Mouse (Mus musculus) kidney, embryonic 15.5 days (tissue): ENCODE data around the gene Rnf224. TPM values are rescaled to one million over a fixed set of nuclear protein-coding genes. Genes with fewer than 3 reads are reported as not detected.

Experiments
- ATAC-seq: fragments of 200-750 bp; cut with Nextera tagmentation; replicated peaks from 2 replicates; pipeline ENCODE4 v1.8.0; 2017; ENCODE audit warnings: moderate TSS enrichment; ENCODE audit not compliant: low FRiP score
- H3K27ac ChIP-seq: fragments of 300-500 bp; sonication (generic); 2 replicates; pipeline ENCODE4 v1.5.1; 2015; ENCODE audit warnings: mild to moderate bottlenecking, inconsistent platforms
- H3K27me3 ChIP-seq: fragments of 300-500 bp; sonication (generic); 2 replicates; pipeline ENCODE4 v1.6.1; 2015; ENCODE audit warnings: inconsistent platforms
- H3K36me3 ChIP-seq: fragments of 300-500 bp; sonication (generic); 2 replicates; pipeline ENCODE4 v1.6.1; 2015; ENCODE audit warnings: inconsistent platforms
- H3K4me1 ChIP-seq: fragments of 300-500 bp; sonication (generic); 2 replicates; pipeline ENCODE4 v1.6.1; 2015; ENCODE audit warnings: inconsistent platforms
- H3K4me2 ChIP-seq: fragments of 300-500 bp; sonication (generic); 2 replicates; pipeline ENCODE4 v1.6.1; 2015; ENCODE audit warnings: moderate library complexity, mild to moderate bottlenecking, inconsistent platforms
- H3K4me3 ChIP-seq: fragments of 300-500 bp; sonication (generic); replicated peaks from 2 replicates; pipeline ENCODE4 v1.5.1; 2015; ENCODE audit warnings: mild to moderate bottlenecking, inconsistent platforms
- H3K9ac ChIP-seq: fragments of 300-500 bp; sonication (generic); 2 replicates; pipeline ENCODE4 v1.6.1; 2015; ENCODE audit warnings: mild to moderate bottlenecking, inconsistent platforms
- H3K9me3 ChIP-seq: fragments of 300-500 bp; sonication (generic); replicated peaks from 2 replicates; pipeline ENCODE4 v1.6.1; 2016; ENCODE audit warnings: inconsistent platforms
- WGBS: fragments of 180-500 bp; shearing (Covaris S2); methylation state at CpG from one replicate; pipeline ENCODE4 v1.1.7; 2015; ENCODE audit warnings: mixed read lengths; 5-methylcytosine and 5-hydroxymethylcytosine counted together
- polyA plus RNA-seq: library from polyadenylated mRNA; unstranded; fragments of >200 nt; fragmentation: Nextera tagmentation; extraction: Ambion mirVana; gene quantifications from 2 replicates; pipeline ENCODE4 v1.2.1, GENCODE M21; 2015

Rnf224 gene
- polyA plus RNA-seq, 1 experiment from 2014 or later, result 0.31 TPM

DNA sequence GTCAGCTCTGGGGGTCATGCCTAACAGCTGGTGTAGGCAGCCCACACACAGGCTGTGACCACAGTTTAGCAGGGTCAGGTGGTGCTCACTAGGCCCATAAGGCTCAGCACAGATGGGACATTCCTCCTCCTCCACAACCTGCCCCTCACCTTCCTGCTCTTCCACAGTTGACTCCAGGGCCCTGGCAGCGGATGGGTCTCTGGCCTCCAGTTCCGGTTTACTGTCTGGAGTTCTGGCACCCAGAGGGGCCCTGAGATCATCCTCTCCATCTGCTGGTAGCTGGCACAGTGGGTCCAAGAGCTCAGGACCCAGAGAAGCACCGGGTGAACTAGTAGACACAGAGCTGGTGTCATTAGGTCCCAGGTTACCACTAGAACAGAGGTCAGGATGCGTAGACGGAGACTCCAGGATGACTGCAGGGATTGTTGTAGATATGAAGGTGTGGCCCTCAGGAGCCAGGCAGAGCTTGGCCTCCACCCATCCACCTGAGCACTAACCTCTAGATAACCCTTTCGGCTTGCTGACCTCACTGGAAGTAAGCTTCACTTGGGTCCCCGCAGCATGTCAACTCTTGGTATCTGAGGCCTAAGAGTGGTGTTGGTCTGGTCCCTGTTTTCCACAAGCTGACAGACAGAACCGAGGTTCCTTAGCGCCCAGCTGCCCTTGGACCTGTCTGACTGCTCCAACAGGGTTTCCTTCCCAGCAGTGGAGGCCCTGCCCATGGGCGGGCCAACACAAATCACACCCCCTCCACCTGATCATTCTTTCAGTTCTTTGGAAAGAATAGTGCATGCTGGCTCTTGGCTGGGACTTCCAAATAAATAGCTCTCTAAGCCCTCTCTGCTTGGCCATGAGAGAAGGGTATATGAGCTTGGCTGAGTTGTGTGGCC is 9.8 kb upstream of the Rnf224 start, which contains the start of gene AL732309.1:
Gene AL732309.1 (minus strand): TSS at position 681 of the 890 bp plus-strand sequence.
- Histone ChIP-seq H3K4me3 (no peak within 1 kb of the TSS), H3K27ac (no peak within 1 kb of the TSS), H3K9ac (no peak within 1 kb of the TSS), H3K4me1 (peaks cover 19% of the 10 kb centered on the region), H3K4me2 (no peak within 1 kb of the TSS), H3K9me3 (no peaks in the 10 kb centered on the region), H3K27me3 (peaks cover 23% of the 10 kb centered on the region), H3K36me3 (peaks cover 54% of the 10 kb centered on the region)
- WGBS, result 85% methylated on average over 10 of the region's 10 CpGs
- ATAC-seq, result no peak

DNA sequence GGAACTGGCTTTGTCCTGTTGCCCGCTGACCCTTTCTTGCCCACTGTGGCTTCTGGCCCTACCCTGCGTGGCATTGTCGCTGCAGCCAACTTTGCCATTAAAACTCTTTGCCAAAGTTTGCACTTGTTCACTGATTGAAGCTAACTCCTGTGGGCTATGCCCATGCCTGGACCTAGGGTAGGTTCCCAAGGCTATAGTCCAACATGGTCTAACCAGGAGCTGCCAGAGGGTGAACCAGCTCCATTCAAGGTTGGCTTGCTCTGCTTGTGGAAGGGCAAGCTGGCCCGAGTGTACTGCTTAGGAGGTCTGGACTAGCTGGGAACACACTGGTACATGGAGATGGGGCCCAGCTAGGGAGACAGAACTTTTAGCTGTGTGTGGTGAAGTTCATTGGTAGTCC is 7.6 kb upstream of the Rnf224 start:
- Histone ChIP-seq H3K27me3 (peaks cover 28% of the 10 kb centered on the region), H3K27ac (no peak overlapping the region), H3K4me1 (peaks cover 33% of the 10 kb centered on the region), H3K36me3 (peaks cover 32% of the 10 kb centered on the region), H3K9me3 (no peaks in the 10 kb centered on the region), H3K4me2 (no peak overlapping the region), H3K9ac (no peak overlapping the region), H3K4me3 (no peak overlapping the region)
- ATAC-seq, result no peak
- WGBS, result 89% methylated on average over 4 of the region's 4 CpGs

- WGBS, result 79% methylated on average over 8 of the region's 8 CpGs
- ATAC-seq, result no peak
- peak overlapping the region; percentile 99; the same call in 1 of the 2 replicates for H3K4me2 ChIP-seq
- no peaks in the 10 kb centered on the region for H3K9me3 ChIP-seq
- H3K27me3 ChIP-seq, result peaks cover 28% of the 10 kb centered on the region
- H3K27ac ChIP-seq, result no peak overlapping the region
- H3K4me3 ChIP-seq, result peak overlapping the region; percentile 62; the same call in 1 of the 2 replicates
- H3K36me3 ChIP-seq, result peaks cover 25% of the 10 kb centered on the region
- peak overlapping the region; percentile 63; the same call in 1 of the 2 replicates for H3K9ac ChIP-seq
- peaks cover 33% of the 10 kb centered on the region for H3K4me1 ChIP-seq
Measured at GRCm38 (mm10) chr2:25243342-25243741, 6.8 kb upstream of the Rnf224 start.

- WGBS, result 0% methylated on average over 53 of the region's 59 CpGs
- peak within 1 kb of the TSS; percentile 63 for H3K9ac ChIP-seq
- peak within 1 kb of the TSS; percentile 78 for H3K27ac ChIP-seq
- H3K27me3 ChIP-seq, result peaks cover 28% of the 10 kb centered on the region
- H3K36me3 ChIP-seq, result peaks cover 13% of the 10 kb centered on the region
- H3K4me1 ChIP-seq, result peaks cover 33% of the 10 kb centered on the region
- no peaks in the 10 kb centered on the region for H3K9me3 ChIP-seq
- peak within 1 kb of the TSS; percentile 62 for H3K4me3 ChIP-seq
- ATAC-seq, result no peak
- peak within 1 kb of the TSS; percentile 99 for H3K4me2 ChIP-seq
Measured at GRCm38 (mm10) chr2:25242101-25242506, 5.5 kb upstream of the Rnf224 start, which contains the start of the genes Rnf208 and Cysrt1. Gene Rnf208, plus strand, starts transcription at chr2:25242255. Gene Cysrt1, minus strand, starts transcription at chr2:25242452.

DNA sequence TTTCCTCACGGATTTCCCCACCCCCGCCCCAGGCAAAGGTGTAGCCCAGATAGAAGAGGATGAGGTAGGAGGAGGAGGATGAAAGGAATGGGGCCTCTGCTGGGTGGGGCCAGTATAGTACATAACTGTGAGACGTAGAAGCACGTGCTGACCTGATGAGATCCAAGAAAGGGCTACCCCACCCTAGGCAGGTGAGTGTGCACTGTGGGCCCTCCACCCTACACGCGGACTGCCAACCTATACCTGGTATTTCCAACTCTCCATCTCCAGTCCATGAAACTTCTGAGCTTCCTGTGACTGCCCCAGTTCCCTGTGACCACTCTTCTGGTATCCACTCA is 4.8 kb upstream of the Rnf224 start:
- peak; percentile 19 for ATAC-seq
- 18% methylated on average over 6 of the region's 6 CpGs for WGBS

GRCm38 (mm10) chr2:25240723-25241437 is 4.3 kb upstream of the Rnf224 start:
- Histone ChIP-seq H3K27me3 (peaks cover 28% of the 10 kb centered on the region), H3K27ac (peak overlapping the region; percentile 78), H3K4me3 (peak overlapping the region; percentile 62), H3K9ac (peak overlapping the region; percentile 32), H3K4me2 (peak overlapping the region; percentile 99), H3K4me1 (peaks cover 38% of the 10 kb centered on the region), H3K36me3 (peaks cover under 1% of the 10 kb centered on the region; the same call in 1 of the 2 replicates), H3K9me3 (no peaks in the 10 kb centered on the region)
- ATAC-seq, result peak; percentile 85
- WGBS, result 1% methylated on average over 29 of the region's 29 CpGs

More for the DNA sequence above, 4.8 kb upstream of the Rnf224 start:
- Histone ChIP-seq H3K9me3 (no peaks in the 10 kb centered on the region), H3K4me3 (peak overlapping the region; percentile 62), H3K27ac (peak overlapping the region; percentile 78), H3K4me2 (peak overlapping the region; percentile 99), H3K27me3 (peaks cover 28% of the 10 kb centered on the region), H3K4me1 (peaks cover 36% of the 10 kb centered on the region), H3K36me3 (peaks cover 6% of the 10 kb centered on the region), H3K9ac (no peak overlapping the region)

GRCm38 (mm10) chr2:25240310-25240709 is 3.7 kb upstream of the Rnf224 start:
- Histone ChIP-seq H3K27ac (peak overlapping the region; percentile 78), H3K4me2 (peak overlapping the region; percentile 99), H3K36me3 (no peaks in the 10 kb centered on the region; the same call in 1 of the 2 replicates), H3K4me1 (peaks cover 38% of the 10 kb centered on the region), H3K4me3 (peak overlapping the region; percentile 62), H3K9ac (peak overlapping the region; percentile 32), H3K27me3 (peaks cover 28% of the 10 kb centered on the region), H3K9me3 (no peaks in the 10 kb centered on the region)
- WGBS, result 46% methylated on average over 8 of the region's 8 CpGs
- ATAC-seq, result no peak; the same call in 1 of the 2 replicates

- ATAC-seq, result no peak
- no peak overlapping the region for H3K4me3 ChIP-seq
- whole genome bisulfite sequencing, result 79% methylated on average over 3 of the region's 3 CpGs
Measured at GRCm38 (mm10) chr2:25239766-25240165, 3.2 kb upstream of the Rnf224 start.

DNA sequence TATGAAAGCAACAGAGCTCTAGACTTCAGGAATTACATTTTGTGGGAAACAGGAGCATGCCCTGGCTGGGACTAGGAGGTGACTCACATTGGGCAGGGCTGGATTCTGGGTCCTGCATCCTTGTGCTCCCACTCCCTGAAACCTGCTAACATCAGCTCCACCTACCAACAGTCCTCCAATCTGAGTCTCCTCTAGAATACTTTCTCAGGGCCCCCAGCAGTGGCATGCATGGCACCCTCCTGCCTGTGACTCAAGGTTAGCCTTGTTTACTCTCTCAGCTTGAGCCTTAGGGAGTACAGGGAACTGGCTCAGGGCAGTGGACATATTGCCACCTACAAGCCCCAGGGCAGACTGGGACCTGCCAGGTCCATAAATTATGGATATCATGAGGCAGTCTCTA is 1.5 kb upstream of the Rnf224 start:
- Histone ChIP-seq H3K36me3 (no peaks in the 10 kb centered on the region), H3K9ac (no peak overlapping the region), H3K27ac (no peak overlapping the region), H3K27me3 (peaks cover 22% of the 10 kb centered on the region), H3K4me2 (no peak overlapping the region), H3K4me3 (no peak overlapping the region), H3K4me1 (peaks cover 39% of the 10 kb centered on the region), H3K9me3 (no peaks in the 10 kb centered on the region)
- no peak for ATAC-seq

More at GRCm38 (mm10) chr2:25239766-25240165, 3.2 kb upstream of the Rnf224 start:
- H3K27me3 ChIP-seq, result peaks cover 28% of the 10 kb centered on the region
- no peak overlapping the region for H3K4me2 ChIP-seq
- peaks cover 38% of the 10 kb centered on the region for H3K4me1 ChIP-seq
- no peaks in the 10 kb centered on the region for H3K36me3 ChIP-seq
- H3K27ac ChIP-seq, result no peak overlapping the region
- no peak overlapping the region for H3K9ac ChIP-seq
- H3K9me3 ChIP-seq, result no peaks in the 10 kb centered on the region

GRCm38 (mm10) chr2:25237522-25237921 is 935 bp upstream of the Rnf224 start:
- H3K36me3 ChIP-seq, result no peaks in the 10 kb centered on the region
- ATAC-seq, result no peak
- H3K27ac ChIP-seq, result no peak overlapping the region
- WGBS, result 61% methylated on average over 4 of the region's 4 CpGs
- peaks cover 33% of the 10 kb centered on the region for H3K4me1 ChIP-seq
- no peak overlapping the region for H3K9ac ChIP-seq
- H3K4me3 ChIP-seq, result no peak overlapping the region
- H3K4me2 ChIP-seq, result no peak overlapping the region
- H3K9me3 ChIP-seq, result no peaks in the 10 kb centered on the region
- H3K27me3 ChIP-seq, result peaks cover 16% of the 10 kb centered on the region

DNA sequence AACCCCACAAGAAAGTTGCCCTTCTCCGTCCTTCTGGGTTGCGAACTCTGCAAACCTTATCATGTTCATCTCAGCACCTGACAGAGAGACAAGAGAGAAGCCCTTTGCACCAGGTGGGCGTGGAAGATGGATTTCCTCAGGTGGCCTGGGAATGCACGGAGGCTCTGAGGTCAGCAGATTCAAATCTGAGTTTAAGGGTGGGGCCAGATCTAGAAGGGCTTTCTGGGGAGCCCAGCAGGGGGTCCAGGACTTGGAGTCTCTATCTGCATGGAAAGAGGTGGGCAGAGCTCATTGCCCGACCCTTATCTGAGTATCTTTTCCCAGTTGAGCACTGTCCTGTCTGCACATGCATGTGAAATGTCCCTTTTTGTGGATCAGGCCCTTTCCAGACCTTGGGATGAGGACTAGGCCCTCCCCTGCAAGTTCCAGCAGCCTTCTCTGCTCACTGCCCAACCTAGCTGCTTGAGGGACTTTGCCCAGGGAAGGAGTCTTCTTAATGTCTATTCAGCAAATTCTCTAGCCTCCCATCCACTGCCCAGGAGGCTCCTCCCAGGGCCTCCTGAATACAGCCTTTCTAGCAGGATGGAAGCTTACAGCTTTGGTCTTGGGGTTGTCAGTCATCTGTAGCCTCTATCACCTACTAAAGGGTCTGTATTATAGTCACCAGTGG is 1.9 kb downstream of the Rnf224 start:
- H3K9ac ChIP-seq, result no peak overlapping the region
- no peak for ATAC-seq
- H3K4me3 ChIP-seq, result no peak overlapping the region
- H3K27ac ChIP-seq, result peak overlapping the region; percentile 61
- WGBS, result 68% methylated on average over 5 of the region's 5 CpGs
- peaks cover 9% of the 10 kb centered on the region for H3K4me1 ChIP-seq
- H3K36me3 ChIP-seq, result no peaks in the 10 kb centered on the region
- no peak overlapping the region for H3K4me2 ChIP-seq
- no peaks in the 10 kb centered on the region for H3K9me3 ChIP-seq
- no peaks in the 10 kb centered on the region for H3K27me3 ChIP-seq
